10 mouse cellular contexts compared by ENCODE assay signal in the genomic region with DNA sequence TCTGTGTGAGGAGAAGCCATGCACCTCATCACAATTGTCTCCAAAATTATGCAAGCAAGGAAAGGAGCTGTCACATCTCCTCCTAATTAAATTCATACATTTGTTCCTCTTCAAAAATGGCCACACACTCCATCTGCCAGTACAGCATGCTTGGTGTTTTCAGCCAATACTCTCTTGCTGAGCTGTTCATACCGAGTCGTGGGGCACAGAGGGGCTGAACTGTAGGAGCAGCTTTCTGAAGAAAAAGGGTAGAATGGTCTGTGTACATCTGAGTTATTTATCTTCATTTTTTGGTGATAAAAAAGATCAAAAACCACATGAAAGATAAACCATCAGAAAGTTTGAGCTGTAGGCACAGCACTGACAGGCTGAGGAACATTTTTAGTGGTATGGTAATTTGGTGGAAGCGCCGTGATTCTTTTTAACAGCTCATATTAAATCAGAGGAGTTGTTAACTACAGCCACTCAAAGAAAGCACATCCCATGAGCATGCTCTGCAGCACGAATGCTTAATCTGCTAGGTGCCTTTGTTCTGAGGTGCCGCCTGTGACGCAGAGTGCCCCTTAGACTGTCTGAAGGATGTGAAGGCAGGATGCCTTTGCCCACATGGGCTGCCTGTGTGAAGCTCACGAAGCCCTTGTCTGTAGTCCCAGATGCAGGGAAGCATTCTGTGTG.
DNase-seq lines count a peak whose midpoint lies in the region; ATAC-seq and TF ChIP-seq lines count a peak whose summit lies in the region.
"Had no signal": no experiment of that assay in that cellular context is flagged by ENCODE, and none has a peak within 500 bp of the region (broad histone marks: within the 10 kb centered on the region; RNA-seq: fewer than 3 reads in every experiment).

No protein-coding gene starts in this region.

- no peak overlapping the region for H3K27ac ChIP-seq in neural tube, embryonic 11.5 days (ENCODE audit: low read depth, low read length)
- peak overlapping the region; percentile 82 for H3K27ac ChIP-seq in layer of hippocampus, adult 2 months
- peak overlapping the region; percentile 22 for H3K27ac ChIP-seq in midbrain, embryonic 12.5 days (replicated peaks)
- H3K27ac ChIP-seq: gastrocnemius, adult 2 months had no signal

- no peaks in the 10 kb centered on the region for H3K36me3 ChIP-seq in neural tube, embryonic 11.5 days (ENCODE audit: control insufficient read depth, insufficient read depth, low read length)
- no peaks in the 10 kb centered on the region for H3K36me3 ChIP-seq in midbrain, embryonic 12.5 days

- TF ChIP-seq CTCF in layer of hippocampus, adult 2 months (conservative IDR thresholded peaks at IDR 0.05), result no peak

- H3K9me3 ChIP-seq in neural tube, embryonic 11.5 days (ENCODE audit: control insufficient read depth, low read length), result no peaks in the 10 kb centered on the region
- H3K9me3 ChIP-seq in midbrain, embryonic 12.5 days, result no peaks in the 10 kb centered on the region

- H3K9ac ChIP-seq in neural tube, embryonic 11.5 days (ENCODE audit: low read length), result no peak overlapping the region
- no peak overlapping the region for H3K9ac ChIP-seq in midbrain, embryonic 12.5 days (replicated peaks)

- ATAC-seq in neural tube, embryonic 11.5 days (ENCODE audit: insufficient read depth, low FRiP score, low TSS enrichment), result peak; percentile 31; the same call in 1 of the 2 replicates
- peak; percentile 62 for ATAC-seq in midbrain, embryonic 12.5 days (ENCODE audit: low FRiP score, low read depth)
- ATAC-seq in CD4-positive, CD25-positive, alpha-beta regulatory T cell, adult 4 months, result no peak

- no peak overlapping the region for H3K4me2 ChIP-seq in neural tube, embryonic 11.5 days (ENCODE audit: low read depth)
- peak overlapping the region; percentile 17 for H3K4me2 ChIP-seq in midbrain, embryonic 12.5 days (replicated peaks)

- H3K4me1 ChIP-seq in neural tube, embryonic 11.5 days (ENCODE audit: control insufficient read depth, insufficient read depth, low read length), result peaks cover 6% of the 10 kb centered on the region; the same call in 1 of the 2 replicates
- peaks cover 18% of the 10 kb centered on the region for H3K4me1 ChIP-seq in midbrain, embryonic 12.5 days

- 51% methylated on average over 8 of the region's 8 CpGs for whole genome bisulfite sequencing in neural tube, embryonic 11.5 days
- WGBS in midbrain, embryonic 12.5 days, result 19% methylated on average over 8 of the region's 8 CpGs

- DNase-seq in neural tube, embryonic 11.5 days (ENCODE audit: low spot score), result no peak
- no peak for DNase-seq in neural tube, embryonic 10.5 days (ENCODE audit: extremely low spot score, low spot score)
- DNase-seq in layer of hippocampus, adult 2 months (ENCODE audit: low spot score in 2 of 2), result peak; percentile 51 to 72
- no peak for DNase-seq in ovary, postnatal 14 days (ENCODE audit: low spot score)
- no peak for DNase-seq in thymus, postnatal 4 days
- no peak for DNase-seq in thymus, postnatal 14 days
- DNase-seq: gastrocnemius, adult 2 months; kidney, postnatal 36 days had no signal

- H3K4me3 ChIP-seq in neural tube, embryonic 11.5 days (ENCODE audit: low read depth, low read length), result no peak overlapping the region
- H3K4me3 ChIP-seq in layer of hippocampus, adult 2 months, result no peak overlapping the region
- no peak overlapping the region for H3K4me3 ChIP-seq in midbrain, embryonic 12.5 days
- H3K4me3 ChIP-seq: gastrocnemius, adult 2 months had no signal

- no peaks in the 10 kb centered on the region for H3K27me3 ChIP-seq in neural tube, embryonic 11.5 days (ENCODE audit: control insufficient read depth, insufficient read depth, low read length)
- H3K27me3 ChIP-seq in midbrain, embryonic 12.5 days, result no peaks in the 10 kb centered on the region

Comparison
In these comparisons a context has a peak if more than half of its experiments do, and no peak if none do; other contexts are left out.
1. DNase-seq: peak in layer of hippocampus, adult 2 months (2 of 2); none in neural tube, embryonic 11.5 days (single experiment), neural tube, embryonic 10.5 days (single experiment), ovary, postnatal 14 days (single experiment), thymus, postnatal 4 days (single experiment) and thymus, postnatal 14 days (single experiment).